Mouse (Mus musculus) adrenal gland, postnatal 10 days (tissue): ENCODE data around the gene Bcl2l12. TPM values are rescaled to one million over a fixed set of nuclear protein-coding genes. Genes with fewer than 3 reads are reported as not detected.

Source experiments
- DNase-seq: peaks from one replicate; pipeline ENCODE4 v3.0.0; 2021; ENCODE audit warnings: mixed read lengths
- total RNA-seq, 2 experiments: library from RNA; stranded (reverse); gene quantifications; 2 replicates each; pipeline ENCODE4 v1.2.3; 2021

Bcl2l12 gene
- total RNA-seq, 2 experiments from 2014 or later: 15.8 to 16.2 TPM

GRCm38 (mm10) chr7:44986879-44987718 lies 11.4 kb downstream of the Bcl2l12 start:
- DNase-seq: no peak

- peak; percentile 97 for DNase-seq
These were observed 12.2 kb downstream of the Bcl2l12 start, which contains the start of gene Prmt1 for GRCm38 (mm10) chr7:44986192-44986878. Gene Prmt1, minus strand, starts transcription at chr7:44986568.

GRCm38 (mm10) chr7:44985595-44986191 lies 12.8 kb downstream of the Bcl2l12 start:
- peak; percentile 80 for DNase-seq

- DNase-seq: no peak
These were observed 13.7 kb downstream of the Bcl2l12 start for GRCm38 (mm10) chr7:44984833-44985164.

GRCm38 (mm10) chr7:44983944-44984832 lies 14.3 kb downstream of the Bcl2l12 start:
- DNase-seq: no peak

- peak; percentile 95 for DNase-seq
These were observed 15.4 kb downstream of the Bcl2l12 start for GRCm38 (mm10) chr7:44983085-44983484.

- DNase-seq: no peak
These were observed 17.0 kb downstream of the Bcl2l12 start for GRCm38 (mm10) chr7:44981539-44981938.

- no peak for DNase-seq
These were observed 20.2 kb downstream of the Bcl2l12 start for GRCm38 (mm10) chr7:44978300-44978699.

- DNase-seq: no peak
These were observed 23.4 kb downstream of the Bcl2l12 start for GRCm38 (mm10) chr7:44975117-44975419.

GRCm38 (mm10) chr7:44974383-44975116 lies 24.0 kb downstream of the Bcl2l12 start, which contains the start of gene Cpt1c:
Gene Cpt1c, minus strand, starts transcription at chr7:44974851.
- peak; percentile 85 for DNase-seq

GRCm38 (mm10) chr7:44973415-44974130 lies 24.9 kb downstream of the Bcl2l12 start:
- no peak for DNase-seq

GRCm38 (mm10) chr7:44971142-44971541 lies 27.4 kb downstream of the Bcl2l12 start:
- no peak for DNase-seq

- peak; percentile 91 for DNase-seq
These were observed 28.3 kb downstream of the Bcl2l12 start for GRCm38 (mm10) chr7:44970231-44970691.

GRCm38 (mm10) chr7:44966638-44967037 lies 31.9 kb downstream of the Bcl2l12 start:
- DNase-seq: no peak

GRCm38 (mm10) chr7:44965975-44966374 lies 32.5 kb downstream of the Bcl2l12 start:
- DNase-seq: no peak

- DNase-seq: no peak
These were observed 33.5 kb downstream of the Bcl2l12 start for GRCm38 (mm10) chr7:44964990-44965389.

- no peak for DNase-seq
These were observed 35.7 kb downstream of the Bcl2l12 start for GRCm38 (mm10) chr7:44962831-44963230.

GRCm38 (mm10) chr7:44962337-44962736 lies 36.2 kb downstream of the Bcl2l12 start:
- DNase-seq: peak; percentile 0

GRCm38 (mm10) chr7:44960512-44960910 lies 38.0 kb downstream of the Bcl2l12 start:
- DNase-seq: peak; percentile 1

- DNase-seq: no peak
These were observed 38.5 kb downstream of the Bcl2l12 start for GRCm38 (mm10) chr7:44959874-44960511.
